Mouse (Mus musculus): ENCODE data around the gene Prkd1.

Gene Prkd1

DNA sequence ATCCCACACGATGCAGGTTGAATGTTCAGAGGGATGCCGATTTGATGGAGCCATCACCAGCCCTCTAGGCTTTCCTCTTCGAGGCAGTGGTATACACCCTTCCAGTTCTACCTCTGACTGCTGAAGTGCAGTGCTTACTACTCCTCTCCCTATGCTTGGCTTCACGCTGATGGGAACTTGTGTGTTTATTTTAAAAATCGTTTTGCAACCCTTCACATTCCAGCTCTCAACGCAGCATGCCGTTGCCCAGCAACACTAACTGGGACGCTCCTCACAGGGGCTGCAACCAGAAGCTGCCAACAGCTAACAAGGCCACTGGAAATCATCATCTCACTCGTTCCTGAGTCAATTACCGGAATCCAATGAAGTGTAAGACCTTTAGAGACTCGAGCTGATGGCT lies 296.5 kb downstream of the Prkd1 start:
- in situ Hi-C loops (cut with MboI), result no loop called here

DNA sequence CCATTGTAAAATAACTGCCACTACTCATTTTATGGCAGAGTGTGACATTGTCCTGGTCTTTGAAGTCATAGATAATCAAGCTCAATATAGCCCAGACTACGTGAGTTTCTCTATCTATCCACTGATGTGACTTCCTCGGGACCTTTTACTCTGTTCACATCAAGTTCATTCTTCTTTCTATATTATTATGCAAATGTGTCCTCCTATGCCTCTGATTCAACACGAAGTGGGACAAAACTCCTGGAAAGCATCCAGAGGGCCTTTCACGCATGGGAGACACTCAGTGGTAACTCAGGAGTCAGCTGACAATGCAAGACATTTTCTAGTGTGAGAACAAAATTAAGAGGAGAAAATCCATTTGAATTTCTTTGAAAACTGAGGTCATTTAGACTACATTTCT lies 315.7 kb downstream of the Prkd1 start:
- in situ Hi-C loops (cut with MboI), result no loop called here

DNA sequence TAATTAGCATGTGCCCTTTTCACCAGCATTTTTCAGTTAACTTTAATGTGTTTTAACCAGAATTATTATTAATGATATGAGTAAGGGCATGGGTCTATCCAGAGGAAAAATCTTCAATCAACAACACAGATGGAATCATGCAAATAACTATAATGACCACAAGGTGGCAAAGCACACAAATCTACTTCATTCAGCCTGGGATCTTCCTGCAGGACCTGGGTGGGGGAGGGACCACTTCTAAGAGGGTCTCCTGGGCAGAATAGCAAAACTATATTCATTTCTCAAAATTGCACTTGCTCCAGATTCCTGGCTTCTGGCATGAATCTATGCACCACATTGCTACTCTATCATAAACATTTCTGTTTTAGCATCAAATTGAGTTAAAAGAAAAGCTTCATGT lies 334.3 kb downstream of the Prkd1 start:
- in situ Hi-C loops (cut with MboI), result no loop called here

DNA sequence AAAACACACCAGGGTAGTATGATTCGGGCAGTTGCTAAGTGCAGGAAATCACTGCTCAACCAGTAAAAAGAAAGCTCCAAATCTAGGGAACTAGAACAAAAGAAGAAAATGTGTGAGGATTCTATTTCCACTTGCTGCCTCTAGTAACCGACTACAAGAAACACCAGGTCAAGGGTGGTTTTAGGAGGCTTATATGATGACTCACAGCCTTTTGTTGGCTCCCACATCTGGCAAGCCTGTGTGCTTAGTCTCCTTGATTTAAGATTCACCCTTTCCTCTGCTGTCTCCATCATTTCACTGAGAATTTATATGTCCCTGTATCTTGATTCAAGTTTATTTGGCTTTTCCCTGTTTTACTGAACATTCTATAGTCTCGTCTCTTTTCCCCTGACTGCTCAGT lies 339.6 kb downstream of the Prkd1 start:
- in situ Hi-C loops (cut with MboI), result no loop called here

DNA sequence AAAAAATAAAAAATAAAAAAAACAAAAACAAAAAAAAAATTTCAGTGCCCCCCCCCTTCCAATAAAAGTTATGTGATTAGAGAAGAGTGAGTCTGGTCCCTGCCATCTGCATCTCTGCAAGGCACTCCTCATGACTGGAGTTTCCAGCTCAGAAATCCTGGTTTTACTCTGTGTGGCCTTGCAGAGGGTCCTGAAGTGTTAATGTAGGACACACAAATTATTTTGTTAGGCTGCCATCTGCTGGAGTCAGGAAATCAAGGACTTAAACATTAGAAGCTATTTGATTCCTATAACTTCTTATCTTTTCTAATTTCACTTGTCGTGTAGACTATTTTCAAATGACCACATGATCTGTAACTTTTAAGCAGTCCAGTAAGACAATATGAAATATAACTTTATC lies 347.6 kb downstream of the Prkd1 start:
- in situ Hi-C loops (cut with MboI), result no loop called here

DNA sequence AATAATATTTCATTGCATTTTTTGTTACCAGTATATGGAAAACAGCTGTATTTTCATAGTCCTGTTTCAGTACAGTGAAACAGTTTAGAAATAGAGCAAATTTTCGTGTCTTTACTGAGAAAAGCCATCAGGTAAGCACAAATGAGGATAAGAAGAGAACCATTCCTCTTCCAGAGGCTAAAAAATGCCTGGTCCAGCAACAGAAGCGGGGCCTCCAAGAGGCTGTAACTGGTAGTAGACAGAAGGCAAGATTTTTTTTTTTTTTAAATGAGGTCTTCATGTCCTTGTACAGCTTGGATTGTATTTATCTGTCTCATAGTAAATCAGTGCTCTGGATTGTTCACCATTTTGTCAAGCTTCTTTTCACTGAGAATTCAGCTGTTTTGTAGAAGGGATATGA lies 352.8 kb downstream of the Prkd1 start:
- in situ Hi-C loops (cut with MboI), result no loop called here

DNA sequence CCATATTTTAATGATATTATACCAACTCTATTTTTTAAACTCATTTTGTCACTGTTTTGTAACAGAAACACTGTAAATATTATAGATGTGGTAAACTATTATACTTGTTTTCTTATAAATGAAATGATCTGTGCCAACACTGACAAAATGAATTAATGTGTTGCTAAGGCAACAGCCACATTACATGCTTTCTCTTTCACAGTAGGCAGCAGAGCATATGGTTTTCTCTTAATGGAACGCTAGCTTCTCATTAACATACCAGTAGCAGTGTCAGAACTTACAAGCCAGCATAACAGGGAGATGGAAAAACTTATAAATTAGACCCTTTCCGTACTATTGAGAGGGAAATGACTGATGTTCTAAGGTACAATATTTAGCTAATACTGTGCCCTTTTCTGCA lies 353.3 kb downstream of the Prkd1 start:
- in situ Hi-C loops (cut with MboI), result no loop called here

DNA sequence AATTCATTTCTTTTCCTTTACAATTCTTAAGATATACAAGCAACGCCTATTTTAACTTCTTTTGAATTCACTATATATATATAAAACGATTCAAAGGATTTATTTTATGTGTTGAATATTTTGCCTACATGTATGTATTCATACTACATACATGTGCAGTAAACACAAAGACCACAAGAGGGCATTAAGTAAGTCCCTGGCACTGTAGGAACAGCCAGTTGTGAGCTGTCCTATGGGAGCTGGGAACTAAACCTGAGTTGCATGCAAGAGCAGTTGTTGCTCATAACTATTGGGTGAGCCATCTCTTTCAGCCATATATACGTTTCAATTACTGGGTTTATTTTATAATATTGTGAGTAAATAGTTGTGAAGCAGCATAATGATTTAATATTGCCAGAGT lies 356.1 kb downstream of the Prkd1 start:
- in situ Hi-C loops (cut with MboI), result no loop called here

All from mature B cell (primary cell).